ENCODE assay signal across 29 mouse cellular contexts in the genomic region with DNA sequence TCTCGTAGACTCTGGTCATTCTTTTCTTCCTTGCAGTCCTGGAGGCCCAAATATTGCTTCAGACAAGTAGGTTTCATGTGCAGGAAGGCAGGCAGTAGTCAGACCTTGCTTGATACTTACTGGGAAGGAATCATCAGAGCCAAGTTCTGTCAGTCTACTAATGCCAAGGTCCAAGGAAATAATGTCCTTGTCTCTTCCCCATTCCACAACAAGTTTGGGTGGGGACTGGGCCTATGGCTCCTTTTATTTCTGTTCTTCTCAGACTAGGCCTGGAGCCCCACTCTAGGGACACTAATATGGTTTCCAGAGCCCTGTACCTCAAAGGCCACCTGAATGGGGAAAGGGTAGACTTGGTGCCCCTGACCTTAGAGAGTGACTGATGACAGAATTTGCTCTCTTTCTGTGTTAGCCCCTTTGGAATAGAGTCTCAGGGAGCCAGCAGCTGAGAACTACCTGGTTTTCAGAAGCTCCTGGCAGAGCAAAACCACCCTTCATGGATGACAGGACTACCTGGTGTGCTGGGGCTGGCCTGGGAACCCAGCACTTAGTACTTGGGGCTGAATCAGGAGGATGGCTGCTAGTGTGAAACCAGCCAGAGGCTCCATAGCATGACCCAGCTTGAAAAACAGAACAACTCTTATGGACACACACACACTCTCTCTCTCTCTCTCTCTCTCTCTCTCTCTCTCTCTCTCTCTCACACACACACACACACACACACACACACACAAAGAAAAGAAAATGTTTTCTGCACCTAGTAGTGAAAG. TPM values are rescaled to one million over a fixed set of nuclear protein-coding genes. Genes with fewer than 3 reads are reported as not detected.
DNase-seq lines count a peak whose midpoint lies in the region; ATAC-seq and TF ChIP-seq lines count a peak whose summit lies in the region.
"Had no signal": no experiment of that assay in that cellular context is flagged by ENCODE, and none has a peak within 500 bp of the region (broad histone marks: within the 10 kb centered on the region; RNA-seq: fewer than 3 reads in every experiment).

No protein-coding gene starts in this region.

- H3K4me2 ChIP-seq in intestine, postnatal 0 days (replicated peaks; ENCODE audit: low read depth): no peak overlapping the region
- H3K4me2 ChIP-seq in intestine, embryonic 15.5 days (replicated peaks): no peak overlapping the region
- H3K4me2 ChIP-seq in midbrain, embryonic 11.5 days: no peak overlapping the region
- H3K4me2 ChIP-seq in midbrain, embryonic 16.5 days (ENCODE audit: low read length): no peak overlapping the region
- H3K4me2 ChIP-seq in liver, embryonic 11.5 days: no peak overlapping the region
- H3K4me2 ChIP-seq: embryonic facial prominence, embryonic 15.5 days; forebrain, embryonic 15.5 days; heart, embryonic 11.5 days; limb, embryonic 15.5 days; liver, embryonic 15.5 days had no signal

- ATAC-seq in intestine, postnatal 0 days: no peak
- ATAC-seq in intestine, embryonic 15.5 days: no peak
- ATAC-seq in midbrain, embryonic 11.5 days (ENCODE audit: low FRiP score): no peak
- no peak for ATAC-seq in midbrain, embryonic 16.5 days
- no peak for ATAC-seq in liver, embryonic 11.5 days (replicated peaks; ENCODE audit: low FRiP score)
- ATAC-seq: forebrain, embryonic 15.5 days had no signal

- H3K9me3 ChIP-seq in intestine, postnatal 0 days (ENCODE audit: control insufficient read depth): no peaks in the 10 kb centered on the region
- no peaks in the 10 kb centered on the region for H3K9me3 ChIP-seq in intestine, embryonic 15.5 days
- H3K9me3 ChIP-seq in midbrain, embryonic 11.5 days (ENCODE audit: control insufficient read depth, low read length): no peaks in the 10 kb centered on the region
- H3K9me3 ChIP-seq in midbrain, embryonic 16.5 days (replicated peaks; ENCODE audit: control insufficient read depth, low read length, poor library complexity, severe bottlenecking): no peaks in the 10 kb centered on the region
- H3K9me3 ChIP-seq in liver, embryonic 11.5 days (ENCODE audit: control insufficient read depth, low read length): no peaks in the 10 kb centered on the region
- H3K9me3 ChIP-seq: embryonic facial prominence, embryonic 15.5 days; forebrain, embryonic 15.5 days; limb, embryonic 15.5 days; liver, embryonic 15.5 days; midbrain, embryonic 10.5 days; stomach, embryonic 15.5 days had no signal

- no peak for TF ChIP-seq CTCF in intestine, postnatal 0 days (IDR thresholded peaks at IDR 0.05; ENCODE audit: low read depth)

- H3K27ac ChIP-seq in intestine, postnatal 0 days (ENCODE audit: low read depth, low read length): no peak overlapping the region
- H3K27ac ChIP-seq in intestine, embryonic 15.5 days: no peak overlapping the region
- H3K27ac ChIP-seq in midbrain, embryonic 11.5 days (ENCODE audit: low read depth, low read length): no peak overlapping the region
- H3K27ac ChIP-seq in midbrain, embryonic 16.5 days (ENCODE audit: low read length): no peak overlapping the region
- no peak overlapping the region for H3K27ac ChIP-seq in liver, embryonic 11.5 days (ENCODE audit: low read depth, low read length)
- H3K27ac ChIP-seq: embryonic facial prominence, embryonic 15.5 days; forebrain, embryonic 15.5 days; limb, embryonic 15.5 days; liver, embryonic 15.5 days; macrophage; midbrain, embryonic 10.5 days; stomach, embryonic 15.5 days had no signal

- 57% methylated on average over 1 of the region's 1 CpGs for WGBS in intestine, postnatal 0 days
- 46% methylated on average over 1 of the region's 1 CpGs for WGBS in intestine, embryonic 15.5 days
- 16% methylated on average over 1 of the region's 1 CpGs for WGBS in midbrain, embryonic 11.5 days
- 11% methylated on average over 1 of the region's 1 CpGs for WGBS in midbrain, embryonic 16.5 days
- 11% methylated on average over 1 of the region's 1 CpGs for WGBS in liver, embryonic 11.5 days

- DNase-seq in adrenal gland, adult 2 months: peak; percentile 75
- DNase-seq in adrenal gland, adult 8-10 months: no peak
- DNase-seq in midbrain, embryonic 11.5 days (ENCODE audit: low spot score, missing footprints): peak; percentile 93
- no peak for DNase-seq in liver, embryonic 11.5 days (ENCODE audit: low spot score)
- DNase-seq: cerebellum, adult 9-10 months; gastrocnemius, postnatal 10 days; heart, adult 11 months; left cerebral cortex, postnatal 4 days; right cerebral cortex, adult 18-20 months; right cerebral cortex, postnatal 4 days; thymus, adult 18-20 months; thymus, postnatal 36 days had no signal

- no peak overlapping the region for H3K9ac ChIP-seq in intestine, postnatal 0 days (ENCODE audit: low read depth, low read length)
- H3K9ac ChIP-seq in intestine, embryonic 15.5 days: no peak overlapping the region
- H3K9ac ChIP-seq in midbrain, embryonic 11.5 days (ENCODE audit: low read length): no peak overlapping the region
- H3K9ac ChIP-seq in midbrain, embryonic 16.5 days (ENCODE audit: low read depth, low read length): no peak overlapping the region
- H3K9ac ChIP-seq in liver, embryonic 11.5 days (ENCODE audit: low read depth, low read length): no peak overlapping the region
- H3K9ac ChIP-seq: embryonic facial prominence, embryonic 15.5 days; forebrain, embryonic 15.5 days; limb, embryonic 15.5 days; liver, embryonic 15.5 days; stomach, embryonic 15.5 days had no signal

- H3K4me3 ChIP-seq in intestine, postnatal 0 days (ENCODE audit: low read depth, low read length): peak overlapping the region; percentile 5; the same call in 1 of the 2 replicates
- no peak overlapping the region for H3K4me3 ChIP-seq in intestine, embryonic 15.5 days (replicated peaks)
- no peak overlapping the region for H3K4me3 ChIP-seq in midbrain, embryonic 11.5 days (ENCODE audit: low read depth, low read length)
- H3K4me3 ChIP-seq in midbrain, embryonic 16.5 days (ENCODE audit: low read depth, low read length): no peak overlapping the region
- H3K4me3 ChIP-seq in liver, embryonic 11.5 days (ENCODE audit: low read depth, low read length): no peak overlapping the region
- H3K4me3 ChIP-seq: embryonic facial prominence, embryonic 15.5 days; forebrain, embryonic 15.5 days; limb, embryonic 15.5 days; liver, embryonic 15.5 days; midbrain, embryonic 10.5 days had no signal

- H3K36me3 ChIP-seq in intestine, postnatal 0 days (ENCODE audit: control insufficient read depth, insufficient read depth): no peaks in the 10 kb centered on the region
- H3K36me3 ChIP-seq in intestine, embryonic 15.5 days: no peaks in the 10 kb centered on the region
- no peaks in the 10 kb centered on the region for H3K36me3 ChIP-seq in midbrain, embryonic 11.5 days (ENCODE audit: control insufficient read depth, insufficient read depth, low read length)
- H3K36me3 ChIP-seq in midbrain, embryonic 16.5 days (ENCODE audit: control insufficient read depth, insufficient read depth, low read length): no peaks in the 10 kb centered on the region
- H3K36me3 ChIP-seq in liver, embryonic 11.5 days (ENCODE audit: control insufficient read depth, insufficient read depth, low read length): no peaks in the 10 kb centered on the region
- H3K36me3 ChIP-seq: embryonic facial prominence, embryonic 15.5 days; forebrain, embryonic 15.5 days; limb, embryonic 15.5 days; liver, embryonic 15.5 days; midbrain, embryonic 10.5 days; stomach, embryonic 15.5 days had no signal

- peaks cover 71% of the 10 kb centered on the region for H3K27me3 ChIP-seq in intestine, postnatal 0 days (replicated peaks; ENCODE audit: control insufficient read depth, insufficient read depth, low read length)
- H3K27me3 ChIP-seq in intestine, embryonic 15.5 days (replicated peaks): peaks cover 55% of the 10 kb centered on the region
- H3K27me3 ChIP-seq in midbrain, embryonic 11.5 days (ENCODE audit: control insufficient read depth, insufficient read depth, low read length): peaks cover 98% of the 10 kb centered on the region
- peaks cover 80% of the 10 kb centered on the region for H3K27me3 ChIP-seq in midbrain, embryonic 16.5 days (ENCODE audit: control insufficient read depth, insufficient read depth, low read depth, low read length)
- H3K27me3 ChIP-seq in liver, embryonic 11.5 days (replicated peaks; ENCODE audit: control insufficient read depth, insufficient read depth, low read length): peaks cover 100% of the 10 kb centered on the region

- no peaks in the 10 kb centered on the region for H3K4me1 ChIP-seq in intestine, postnatal 0 days (replicated peaks; ENCODE audit: control insufficient read depth, insufficient read depth, low read length)
- H3K4me1 ChIP-seq in intestine, embryonic 15.5 days (replicated peaks): peaks cover 10% of the 10 kb centered on the region; the same call in 1 of the 2 replicates
- no peaks in the 10 kb centered on the region for H3K4me1 ChIP-seq in midbrain, embryonic 11.5 days (ENCODE audit: control insufficient read depth, insufficient read depth, low read length)
- H3K4me1 ChIP-seq in midbrain, embryonic 16.5 days (ENCODE audit: control insufficient read depth, insufficient read depth, low read length): peaks cover 4% of the 10 kb centered on the region; the same call in 1 of the 2 replicates
- no peaks in the 10 kb centered on the region for H3K4me1 ChIP-seq in liver, embryonic 11.5 days (replicated peaks; ENCODE audit: control insufficient read depth, insufficient read depth, low read length)

RNA-seq across cellular contexts. Expression of a gene that starts 2.2 kb away (rescaled TPM):
- total RNA-seq in adrenal gland, adult 2 months (2021): 10 to 100 TPM; 46.4 to 46.7 TPM
- 48.8 and 55.9 TPM in 2 replicates for polyA plus RNA-seq in adrenal gland, adult 2 months (2012; rRNA removed)
- 10 to 100 TPM; 44.6 to 62.9 (median 53.0) TPM for total RNA-seq in adrenal gland, adult 8-10 months (2022)
- polyA plus RNA-seq in intestine, postnatal 0 days (2015; fragmentation: Nextera tagmentation; extraction: Ambion mirVana): 7.6 and 8.5 TPM in 2 replicates
- polyA plus RNA-seq in intestine, embryonic 15.5 days (2015; fragmentation: Nextera tagmentation; extraction: Ambion mirVana): 10.7 and 12.4 TPM in 2 replicates
- polyA plus RNA-seq in midbrain, embryonic 11.5 days (2014; fragmentation: Nextera tagmentation; extraction: Ambion mirVana): not detected in 2 replicates
- not detected in 2 replicates for polyA plus RNA-seq in midbrain, embryonic 16.5 days (2015; fragmentation: Nextera tagmentation; extraction: Ambion mirVana)
- 1.6 and 2.0 TPM in 2 replicates for polyA plus RNA-seq in liver, embryonic 11.5 days (2014; fragmentation: Nextera tagmentation; extraction: Ambion mirVana)
- total RNA-seq: common myeloid progenitor, adult 5-6 weeks; hematopoietic stem cell, adult 5-6 weeks; layer of hippocampus, adult 18-20 months; layer of hippocampus, postnatal 14 days; left cerebral cortex, adult 8-10 months; left cerebral cortex, postnatal 4 days had no signal
- polyA plus RNA-seq: embryonic facial prominence, embryonic 15.5 days; forebrain, embryonic 15.5 days; macrophage; midbrain, embryonic 10.5 days had no signal

RNA-seq across cellular contexts. Expression of a gene that starts 3.6 kb away (rescaled TPM):
- total RNA-seq in adrenal gland, adult 2 months (2021): 10 to 100 TPM; 33.0 to 72.2 TPM
- 201 and 210 TPM in 2 replicates for polyA plus RNA-seq in adrenal gland, adult 2 months (2012; rRNA removed)
- 10 to 100 TPM; 56.4 to 77.8 (median 59.5) TPM for total RNA-seq in adrenal gland, adult 8-10 months (2022)
- polyA plus RNA-seq in intestine, postnatal 0 days (2015; fragmentation: Nextera tagmentation; extraction: Ambion mirVana): 5.7 and 6.4 TPM in 2 replicates
- polyA plus RNA-seq in intestine, embryonic 15.5 days (2015; fragmentation: Nextera tagmentation; extraction: Ambion mirVana): 14.4 and 16.1 TPM in 2 replicates
- polyA plus RNA-seq in midbrain, embryonic 11.5 days (2014; fragmentation: Nextera tagmentation; extraction: Ambion mirVana): not detected in 2 replicates
- polyA plus RNA-seq in midbrain, embryonic 16.5 days (2015; fragmentation: Nextera tagmentation; extraction: Ambion mirVana): not detected in 2 replicates
- polyA plus RNA-seq in liver, embryonic 11.5 days (2014; fragmentation: Nextera tagmentation; extraction: Ambion mirVana): 1.9 and 2.4 TPM in 2 replicates
- total RNA-seq: common myeloid progenitor, adult 5-6 weeks; layer of hippocampus, adult 18-20 months; layer of hippocampus, postnatal 14 days; left cerebral cortex, adult 8-10 months; left cerebral cortex, postnatal 4 days had no signal
- polyA plus RNA-seq: embryonic facial prominence, embryonic 15.5 days; forebrain, embryonic 15.5 days; heart, postnatal 0 days; macrophage; midbrain, embryonic 10.5 days had no signal

RNA-seq across cellular contexts. Expression of a gene that starts 6.9 kb away (rescaled TPM):
- total RNA-seq in adrenal gland, adult 2 months (2021): 10 to 100 TPM; 67.3 to 93.9 TPM
- 357 and 428 TPM in 2 replicates for polyA plus RNA-seq in adrenal gland, adult 2 months (2012; rRNA removed)
- 10 to 100 TPM; 50.4 to 99.8 (median 83.6) TPM for total RNA-seq in adrenal gland, adult 8-10 months (2022)
- polyA plus RNA-seq in intestine, postnatal 0 days (2015; fragmentation: Nextera tagmentation; extraction: Ambion mirVana): 1.0 and 1.1 TPM in 2 replicates
- polyA plus RNA-seq in intestine, embryonic 15.5 days (2015; fragmentation: Nextera tagmentation; extraction: Ambion mirVana): 1.1 and 1.5 TPM in 2 replicates
- not detected in 2 replicates for polyA plus RNA-seq in midbrain, embryonic 11.5 days (2014; fragmentation: Nextera tagmentation; extraction: Ambion mirVana)
- not detected in 2 replicates for polyA plus RNA-seq in midbrain, embryonic 16.5 days (2015; fragmentation: Nextera tagmentation; extraction: Ambion mirVana)
- 0.43 and 0.62 TPM in 2 replicates for polyA plus RNA-seq in liver, embryonic 11.5 days (2014; fragmentation: Nextera tagmentation; extraction: Ambion mirVana)
- total RNA-seq: common myeloid progenitor, adult 5-6 weeks; hematopoietic stem cell, adult 5-6 weeks; layer of hippocampus, adult 18-20 months; layer of hippocampus, postnatal 14 days; left cerebral cortex, adult 8-10 months; left cerebral cortex, postnatal 4 days had no signal
- polyA plus RNA-seq: embryonic facial prominence, embryonic 15.5 days; forebrain, embryonic 15.5 days; heart, postnatal 0 days; liver, embryonic 15.5 days; macrophage; midbrain, embryonic 10.5 days had no signal

RNA-seq across cellular contexts. Expression of a gene that starts 14.5 kb away (rescaled TPM):
- total RNA-seq in adrenal gland, adult 2 months (2021): 10 to 100 TPM; 15.2 to 31.6 TPM
- polyA plus RNA-seq in adrenal gland, adult 2 months (2012; rRNA removed): 43.4 and 45.6 TPM in 2 replicates
- 10 to 100 TPM; 25.2 to 38.3 (median 26.7) TPM for total RNA-seq in adrenal gland, adult 8-10 months (2022)
- 14.7 and 15.8 TPM in 2 replicates for polyA plus RNA-seq in intestine, postnatal 0 days (2015; fragmentation: Nextera tagmentation; extraction: Ambion mirVana)
- 27.2 and 31.3 TPM in 2 replicates for polyA plus RNA-seq in intestine, embryonic 15.5 days (2015; fragmentation: Nextera tagmentation; extraction: Ambion mirVana)
- not detected in 2 replicates for polyA plus RNA-seq in midbrain, embryonic 11.5 days (2014; fragmentation: Nextera tagmentation; extraction: Ambion mirVana)
- polyA plus RNA-seq in midbrain, embryonic 16.5 days (2015; fragmentation: Nextera tagmentation; extraction: Ambion mirVana): 0.14 TPM in 1 of 2 replicates, not detected in the other
- polyA plus RNA-seq in liver, embryonic 11.5 days (2014; fragmentation: Nextera tagmentation; extraction: Ambion mirVana): 3.7 and 4.5 TPM in 2 replicates
- total RNA-seq: common myeloid progenitor, adult 5-6 weeks; layer of hippocampus, adult 18-20 months; layer of hippocampus, postnatal 14 days; left cerebral cortex, adult 8-10 months; left cerebral cortex, postnatal 4 days had no signal
- polyA plus RNA-seq: embryonic facial prominence, embryonic 15.5 days; forebrain, embryonic 15.5 days; macrophage; midbrain, embryonic 10.5 days had no signal

RNA-seq across cellular contexts. Expression of a gene that starts 17.4 kb away (rescaled TPM):
- total RNA-seq in adrenal gland, adult 2 months (2021): 100 to 1,000 TPM; 183 to 377 TPM
- polyA plus RNA-seq in adrenal gland, adult 2 months (2012; rRNA removed): 156 and 180 TPM in 2 replicates
- 100 to 1,000 TPM; 157 to 250 (median 226) TPM for total RNA-seq in adrenal gland, adult 8-10 months (2022)
- 0.37 and 1.5 TPM in 2 replicates for polyA plus RNA-seq in intestine, postnatal 0 days (2015; fragmentation: Nextera tagmentation; extraction: Ambion mirVana)
- 1.2 and 1.3 TPM in 2 replicates for polyA plus RNA-seq in intestine, embryonic 15.5 days (2015; fragmentation: Nextera tagmentation; extraction: Ambion mirVana)
- polyA plus RNA-seq in midbrain, embryonic 11.5 days (2014; fragmentation: Nextera tagmentation; extraction: Ambion mirVana): not detected in 2 replicates
- not detected in 2 replicates for polyA plus RNA-seq in midbrain, embryonic 16.5 days (2015; fragmentation: Nextera tagmentation; extraction: Ambion mirVana)
- polyA plus RNA-seq in liver, embryonic 11.5 days (2014; fragmentation: Nextera tagmentation; extraction: Ambion mirVana): 0.26 and 0.49 TPM in 2 replicates
- total RNA-seq: common myeloid progenitor, adult 5-6 weeks; layer of hippocampus, adult 18-20 months; layer of hippocampus, postnatal 14 days; left cerebral cortex, postnatal 4 days had no signal
- polyA plus RNA-seq: embryonic facial prominence, embryonic 15.5 days; forebrain, embryonic 15.5 days; heart, postnatal 0 days; liver, embryonic 15.5 days; macrophage; midbrain, embryonic 10.5 days had no signal

Comparison
In these comparisons a context has a peak if more than half of its experiments do, and no peak if none do; other contexts are left out.
1. DNase-seq: peak in adrenal gland, adult 2 months (single experiment) and midbrain, embryonic 11.5 days (single experiment); none in adrenal gland, adult 8-10 months (single experiment) and liver, embryonic 11.5 days (single experiment).
2. RNA of a gene that starts 3.6 kb away (polyA plus RNA-seq): 201 to 210 TPM in adrenal gland, adult 2 months; 14.4 to 16.1 TPM in intestine, embryonic 15.5 days, 5.7 to 6.4 TPM in intestine, postnatal 0 days, 1.9 to 2.4 TPM in liver, embryonic 11.5 days, not detected in midbrain, embryonic 11.5 days and not detected in midbrain, embryonic 16.5 days; every median in the first group is over 10 times any median in the second.
3. RNA of a gene that starts 6.9 kb away (polyA plus RNA-seq): 357 to 428 TPM in adrenal gland, adult 2 months; 1.1 to 1.5 TPM in intestine, embryonic 15.5 days, 1.0 to 1.1 TPM in intestine, postnatal 0 days, 0.43 to 0.62 TPM in liver, embryonic 11.5 days, not detected in midbrain, embryonic 16.5 days and not detected in midbrain, embryonic 11.5 days; every median in the first group is over 100 times any median in the second.